Mouse (Mus musculus): Measurements from ENCODE around the gene Klc2.
"Not testable (repeated sequence)": the region's sequence is repeated elsewhere in the genome, so short reads cannot be mapped to it uniquely, and the experiment has no call there.

Klc2 gene

DNA sequence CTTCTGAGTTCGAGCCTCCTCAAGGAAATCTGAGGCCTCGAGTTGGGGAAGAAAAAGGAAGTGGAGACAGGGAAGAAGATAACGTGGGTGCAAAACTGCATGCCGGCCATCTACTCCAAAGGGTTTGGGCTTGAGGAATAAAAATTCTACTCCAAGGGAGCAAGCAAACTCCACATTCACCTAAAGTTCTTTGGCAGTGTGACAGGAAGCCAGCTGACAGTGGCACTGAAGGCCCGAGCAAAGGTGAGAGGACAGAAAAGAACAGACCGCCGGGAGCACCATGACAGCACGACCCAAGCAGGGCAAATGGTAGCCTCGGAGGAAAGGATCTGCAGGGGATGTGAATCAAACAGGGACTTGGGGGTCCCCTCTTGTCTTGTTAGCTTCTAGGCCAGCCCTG lies 12.3 kb downstream of the Klc2 start:
- no peak for DNase-seq (ENCODE audit: low read depth, low spot score)

DNA sequence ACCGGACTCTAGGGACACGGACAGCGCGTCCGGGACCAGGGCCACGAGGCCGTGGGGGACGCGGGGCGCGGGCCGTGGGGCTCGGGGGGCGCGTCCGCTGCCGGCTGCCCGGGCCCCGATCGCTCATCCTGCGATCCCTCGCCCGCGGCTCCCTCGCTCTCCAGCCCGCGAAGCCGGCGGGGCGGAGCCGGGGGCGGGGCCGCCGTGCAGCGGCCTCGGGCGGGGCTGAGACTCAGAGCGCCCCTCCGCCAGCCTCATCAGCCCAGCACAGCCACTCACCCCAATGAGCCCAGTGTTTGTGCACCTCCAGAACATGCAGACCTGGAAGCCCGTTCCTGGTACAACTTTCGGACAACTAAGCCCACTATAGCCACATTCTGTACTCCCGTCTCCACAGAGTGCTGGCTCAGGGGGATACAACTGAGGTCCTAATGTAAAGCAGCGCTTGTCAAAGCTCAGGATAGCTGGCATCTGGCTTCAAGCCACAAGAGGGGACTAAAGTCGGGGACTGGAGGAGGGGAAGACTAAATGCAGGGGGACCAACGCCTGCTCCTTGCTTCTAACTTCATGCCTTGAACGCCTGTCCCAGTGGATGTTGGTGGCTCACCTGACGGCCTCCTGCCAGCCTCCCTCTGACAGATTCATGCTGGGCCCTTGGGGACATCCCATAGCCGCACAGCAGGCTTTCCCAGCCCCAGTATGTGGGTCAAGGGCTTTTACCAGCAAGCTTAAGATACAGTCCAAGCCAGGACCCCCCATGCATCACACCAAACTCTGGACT lies 19.8 kb downstream of the Klc2 start, which contains the start of gene Cnih2:
Cnih2 (minus strand) TSS at position 159 of the 781 bp plus-strand sequence.
- no peak for DNase-seq (ENCODE audit: low read depth, low spot score)

- DNase-seq (ENCODE audit: low read depth, low spot score) = no peak
Observed at GRCm38 (mm10) chr19:5097521-5098362, 20.6 kb downstream of the Klc2 start.

DNA sequence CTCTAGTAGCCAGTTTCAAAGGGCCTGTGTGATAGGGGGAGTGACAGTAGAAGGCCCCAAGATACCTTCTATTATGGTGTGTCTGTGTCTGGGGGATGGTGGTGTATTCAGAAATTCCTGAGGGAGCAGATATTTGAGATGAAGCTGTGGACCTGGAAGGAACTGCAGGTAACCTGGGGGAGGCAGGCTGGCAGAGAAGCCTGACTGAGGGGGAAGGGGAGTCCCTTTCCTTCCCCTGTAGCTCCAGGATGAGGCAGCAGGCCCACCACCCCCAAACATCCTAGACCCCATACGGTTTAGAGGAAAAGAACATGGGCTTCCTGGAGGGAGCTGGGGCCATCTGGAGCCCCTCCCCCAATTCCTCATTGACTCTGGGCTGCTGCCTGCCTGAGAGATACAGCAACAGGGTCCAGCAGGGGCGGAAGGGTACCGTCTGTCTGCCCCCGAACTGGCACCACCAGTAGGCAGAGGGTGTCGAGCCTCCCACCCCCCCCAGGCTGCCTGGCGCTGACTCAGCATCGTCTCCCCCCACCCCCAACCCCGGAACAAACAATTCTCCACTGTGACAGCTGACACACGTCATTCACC lies 22.4 kb downstream of the Klc2 start:
- no peak for DNase-seq (ENCODE audit: low read depth, low spot score)

DNA sequence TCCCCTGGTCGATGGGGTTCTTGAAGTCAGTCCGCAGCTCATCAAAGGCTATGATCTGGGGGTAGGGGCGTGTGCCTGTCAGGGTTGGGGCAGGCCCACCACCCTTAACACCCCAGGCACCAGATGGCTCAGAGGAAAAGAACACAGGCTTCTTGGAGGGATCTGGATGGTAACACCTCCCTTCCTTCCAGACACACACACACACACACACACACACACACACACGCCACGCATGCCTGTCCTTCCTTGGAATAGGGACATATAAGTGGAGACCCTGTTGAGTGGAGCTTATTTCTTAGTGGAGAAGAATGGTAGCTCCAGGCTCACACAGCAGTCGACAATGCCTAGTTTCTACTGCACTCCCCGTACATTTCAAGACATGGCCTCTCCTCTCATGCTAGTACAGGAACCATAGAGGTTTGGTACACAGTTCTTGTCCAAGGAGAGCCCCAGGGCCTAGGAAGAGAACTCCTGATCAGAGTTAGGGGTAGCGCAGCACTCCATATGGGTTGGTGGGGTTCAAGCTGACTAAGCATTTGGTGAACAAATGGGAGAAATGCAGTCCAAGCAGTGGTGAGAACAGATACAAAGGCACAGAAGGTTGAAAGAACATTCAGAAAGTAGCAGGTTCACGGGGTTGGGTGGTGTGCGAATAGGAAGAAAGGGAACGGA lies 23.5 kb downstream of the Klc2 start:
- no peak for DNase-seq (ENCODE audit: low read depth, low spot score)

DNA sequence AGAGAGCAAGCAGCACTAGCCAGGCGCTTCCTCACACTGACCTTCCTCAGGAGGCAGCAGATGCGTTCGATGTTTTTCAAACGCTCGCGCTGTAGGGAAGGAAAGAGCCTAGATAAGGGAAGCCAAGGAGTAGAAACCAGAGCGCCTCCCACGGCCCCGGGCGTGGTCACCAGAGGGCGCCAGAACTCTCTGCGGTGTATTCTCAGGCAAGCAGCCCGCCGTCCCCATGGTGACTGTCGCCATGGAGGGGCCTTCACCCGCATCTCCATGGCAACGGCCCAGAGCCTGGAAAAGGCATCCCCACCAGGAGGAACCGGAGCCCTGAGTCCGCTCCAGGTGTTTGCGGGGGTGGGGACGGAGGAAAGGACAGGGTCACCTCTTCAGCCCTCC lies 24.1 kb downstream of the Klc2 start:
- peak; percentile 91 for DNase-seq (ENCODE audit: low read depth, low spot score)

DNA sequence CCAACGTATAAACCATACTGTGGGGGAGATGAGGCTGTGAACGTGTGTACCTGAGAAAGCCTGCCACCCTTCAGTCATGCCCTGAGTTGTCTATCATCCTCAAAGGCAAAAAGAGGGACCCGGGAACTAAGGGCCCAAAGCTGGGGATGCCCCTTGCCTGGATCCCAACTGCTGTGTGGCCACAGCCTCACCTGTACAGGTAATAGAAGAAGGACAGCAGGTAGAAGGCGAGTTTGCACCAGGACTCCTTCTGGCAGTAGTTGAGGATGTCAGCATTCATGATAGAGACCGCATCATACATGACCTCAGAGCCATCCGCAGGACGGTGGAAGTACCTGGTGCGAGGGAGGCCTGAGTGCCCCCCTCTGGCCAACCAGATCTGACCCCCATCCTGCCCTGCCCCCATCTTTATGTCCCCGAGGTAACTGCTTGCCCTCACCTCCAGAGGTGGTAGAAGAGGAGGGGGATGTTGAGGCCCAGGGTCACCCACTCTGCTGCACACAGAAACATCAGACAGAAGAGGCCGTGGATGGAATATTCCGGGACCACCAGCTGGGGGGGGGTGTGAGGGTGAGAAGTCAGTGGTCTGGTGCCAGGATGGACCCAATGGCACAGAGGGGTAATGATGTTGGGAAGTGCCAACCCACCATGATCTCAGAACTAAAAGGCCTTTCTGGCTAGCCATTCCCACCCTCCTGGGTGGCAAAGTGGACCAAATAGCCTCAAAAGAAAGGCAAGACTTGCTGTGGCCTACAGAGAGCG lies 24.7 kb downstream of the Klc2 start:
- DNase-seq (ENCODE audit: low read depth, low spot score) = no peak

GRCm38 (mm10) chr19:5092083-5092482 lies 26.3 kb downstream of the Klc2 start:
- no peak for DNase-seq (ENCODE audit: low read depth, low spot score)

- DNase-seq (ENCODE audit: low read depth, low spot score) = no peak
Observed at GRCm38 (mm10) chr19:5089324-5089723, 29.0 kb downstream of the Klc2 start.

GRCm38 (mm10) chr19:5087884-5088728 lies 30.3 kb downstream of the Klc2 start, which contains the start of gene Yif1a:
Gene Yif1a (plus strand): TSS chr19:5088538.
- peak; percentile 100 for DNase-seq (ENCODE audit: low read depth, low spot score)

GRCm38 (mm10) chr19:5086533-5086932 lies 31.8 kb downstream of the Klc2 start:
- not testable (repeated sequence) for DNase-seq (ENCODE audit: low read depth, low spot score)

DNA sequence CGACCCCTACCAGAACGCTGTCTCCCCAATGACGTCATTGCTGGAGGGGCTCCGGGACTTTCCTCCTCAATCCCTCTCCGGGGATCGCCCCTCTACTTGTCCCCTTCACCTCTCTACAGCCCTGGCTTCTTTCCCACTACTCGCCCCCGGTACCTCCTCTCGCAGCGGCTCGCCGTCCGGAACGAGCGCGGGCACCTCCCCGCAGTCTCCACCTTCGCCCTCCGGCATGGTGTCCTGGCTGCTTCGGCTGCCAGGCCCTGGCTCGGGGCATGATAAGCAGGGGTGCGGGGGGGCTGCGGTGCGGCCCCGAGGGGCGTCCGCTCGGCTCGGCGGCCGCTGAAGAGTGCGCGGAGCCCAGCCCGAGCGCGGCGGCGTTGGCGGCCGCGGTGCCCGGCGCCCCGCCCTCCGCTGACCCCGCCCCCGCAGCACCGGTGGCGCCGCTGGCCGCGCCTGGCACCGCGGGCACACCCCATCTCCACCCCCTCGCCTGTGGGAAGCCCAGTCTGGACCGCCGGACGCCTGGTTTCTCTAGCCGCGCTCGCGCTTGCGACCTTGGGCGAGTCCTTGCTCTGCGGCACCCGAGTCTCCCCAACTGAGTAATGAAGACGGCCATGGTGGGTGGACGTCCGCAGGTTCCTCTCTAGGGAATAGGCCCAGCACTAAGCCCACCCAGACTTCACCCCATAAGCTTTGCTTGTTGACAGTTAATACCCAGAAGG lies 33.1 kb downstream of the Klc2 start, which contains the start of gene Tmem151a:
Tmem151a (minus strand) TSS at position 387 of the 719 bp plus-strand sequence.
- no peak for DNase-seq (ENCODE audit: low read depth, low spot score)

- no peak for DNase-seq (ENCODE audit: low read depth, low spot score)
Observed at GRCm38 (mm10) chr19:5084834-5085144, 33.6 kb downstream of the Klc2 start.

- DNase-seq (ENCODE audit: low read depth, low spot score) = no peak
Observed at GRCm38 (mm10) chr19:5083961-5084833, 34.2 kb downstream of the Klc2 start.

- no peak for DNase-seq (ENCODE audit: low read depth, low spot score)
Observed at GRCm38 (mm10) chr19:5082596-5082995, 35.8 kb downstream of the Klc2 start.

- no peak for DNase-seq (ENCODE audit: low read depth, low spot score)
Observed at GRCm38 (mm10) chr19:5082005-5082404, 36.4 kb downstream of the Klc2 start.

DNA sequence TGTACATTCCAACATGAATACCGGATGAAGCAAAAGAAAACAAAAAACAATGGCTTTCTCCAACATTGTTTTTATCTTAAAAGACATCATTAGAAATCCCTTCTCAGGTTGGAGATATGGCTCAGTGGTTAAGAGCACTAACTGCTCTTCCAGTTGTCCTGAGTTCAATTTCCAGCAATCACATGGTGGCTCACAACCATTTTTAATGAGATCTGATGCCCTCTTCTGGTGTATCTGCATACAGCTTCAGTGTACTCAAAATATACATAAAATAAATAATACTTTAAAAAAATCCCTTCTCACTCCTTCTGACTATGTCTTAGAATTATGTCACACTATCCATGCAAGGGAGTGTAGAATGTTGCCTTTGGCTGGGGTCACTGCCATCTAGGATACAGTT lies 39.1 kb downstream of the Klc2 start:
- DNase-seq (ENCODE audit: low read depth, low spot score) = no peak

DNA sequence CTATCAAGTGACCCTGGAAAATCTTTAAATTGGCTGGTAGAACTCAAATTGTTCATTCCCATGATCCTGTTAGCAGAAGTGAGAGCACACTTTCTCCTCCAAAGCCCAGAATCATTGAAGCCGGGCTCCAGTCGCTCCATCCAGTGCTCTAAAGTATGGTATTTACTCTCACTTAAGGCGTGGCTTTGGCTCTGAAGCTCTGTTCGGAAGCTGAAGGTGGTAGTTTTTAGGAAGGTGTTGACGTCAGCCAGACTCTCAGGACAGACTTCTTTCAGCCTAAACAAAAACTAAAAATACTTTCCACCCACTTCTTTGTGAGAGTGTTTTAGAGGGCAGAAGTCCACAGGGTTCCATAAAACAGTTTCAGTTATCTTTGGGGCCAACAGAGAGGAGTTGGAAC lies 44.8 kb downstream of the Klc2 start:
- DNase-seq (ENCODE audit: low read depth, low spot score) = no peak

GRCm38 (mm10) chr19:5073028-5073427 lies 45.3 kb downstream of the Klc2 start:
- no peak for DNase-seq (ENCODE audit: low read depth, low spot score)

Data from telencephalon, adult 2 months (tissue).